Mouse (Mus musculus) heart, postnatal 10 days (tissue): ENCODE data around the gene Kalrn. TPM values are rescaled to one million over a fixed set of nuclear protein-coding genes. Genes with fewer than 3 reads are reported as not detected.
A peak's percentile ranks its signal among the peaks of the same experiment; 100 is the strongest.

ENCODE experiments used
- DNase-seq, 2 experiments: peaks; one replicate each; pipeline ENCODE4 v3.0.0; 2021
- intact Hi-C: fragments of 180-260 bp; cut with DNase I; formaldehyde crosslinking; loops from one replicate; pipeline ENCODE4 v1.15.1; 2025
- total RNA-seq, 2 experiments: library from RNA; stranded (reverse); gene quantifications; 2 replicates each; pipeline ENCODE4 v1.2.3; 2021

Gene Kalrn
- total RNA-seq, 2 experiments from 2014 or later = 30.7 to 35.7 TPM

GRCm38 (mm10) chr16:34512326-34512725, 61.0 kb downstream of the Kalrn start:
- intact Hi-C loops = no loop called here
- no peak for DNase-seq

- no peak for DNase-seq
- intact Hi-C loops = no loop called here
Observed at GRCm38 (mm10) chr16:34508125-34508524, 65.2 kb downstream of the Kalrn start.

GRCm38 (mm10) chr16:34506048-34506447, 67.3 kb downstream of the Kalrn start:
- intact Hi-C loops = no loop called here
- DNase-seq = no peak

- intact Hi-C loops = no loop called here
- DNase-seq = no peak
Observed at GRCm38 (mm10) chr16:34504250-34504649, 69.1 kb downstream of the Kalrn start.

- intact Hi-C loops = no loop called here
- DNase-seq = no peak
Observed at GRCm38 (mm10) chr16:34502110-34502509, 71.2 kb downstream of the Kalrn start.

- no peak for DNase-seq
- intact Hi-C loops = no loop called here
Observed at GRCm38 (mm10) chr16:34494741-34495140, 78.6 kb downstream of the Kalrn start.

GRCm38 (mm10) chr16:34493914-34494313, 79.4 kb downstream of the Kalrn start:
- intact Hi-C loops = no loop called here
- DNase-seq = peak; percentile 57 to 61

GRCm38 (mm10) chr16:34491225-34491624, 82.1 kb downstream of the Kalrn start:
- intact Hi-C loops = no loop called here
- no peak for DNase-seq

- intact Hi-C loops = no loop called here
- no peak for DNase-seq
Observed at GRCm38 (mm10) chr16:34490506-34490905, 82.8 kb downstream of the Kalrn start.

GRCm38 (mm10) chr16:34489805-34490325, 83.5 kb downstream of the Kalrn start:
- intact Hi-C loops = no loop called here
- no peak for DNase-seq

- no peak for DNase-seq
- intact Hi-C loops = no loop called here
Observed at GRCm38 (mm10) chr16:34487823-34488222, 85.5 kb downstream of the Kalrn start.

- no peak for DNase-seq
- intact Hi-C loops = no loop called here
Observed at GRCm38 (mm10) chr16:34487268-34487667, 86.1 kb downstream of the Kalrn start.

GRCm38 (mm10) chr16:34485483-34485882, 87.8 kb downstream of the Kalrn start:
- intact Hi-C loops = no loop called here
- DNase-seq = peak; percentile 34 to 48

GRCm38 (mm10) chr16:34484921-34485320, 88.4 kb downstream of the Kalrn start:
- no peak for DNase-seq
- intact Hi-C loops = no loop called here

GRCm38 (mm10) chr16:34484213-34484612, 89.1 kb downstream of the Kalrn start:
- intact Hi-C loops = no loop called here
- DNase-seq = no peak

GRCm38 (mm10) chr16:34483716-34484115, 89.6 kb downstream of the Kalrn start:
- DNase-seq = no peak
- intact Hi-C loops = no loop called here

GRCm38 (mm10) chr16:34474741-34475140, 98.6 kb downstream of the Kalrn start:
- intact Hi-C loops = no loop called here
- no peak for DNase-seq

- no peak for DNase-seq
- intact Hi-C loops = no loop called here
Observed at GRCm38 (mm10) chr16:34473891-34474290, 99.4 kb downstream of the Kalrn start.

- DNase-seq = no peak
- intact Hi-C loops = no loop called here
Observed at GRCm38 (mm10) chr16:34471441-34471840, 101.9 kb downstream of the Kalrn start.

- DNase-seq = no peak
- intact Hi-C loops = no loop called here
Observed at GRCm38 (mm10) chr16:34470343-34470742, 103.0 kb downstream of the Kalrn start.

- DNase-seq = peak; percentile 41 to 45
- intact Hi-C loops = loop anchor here (5.0 kb wide), 2 partner anchors 103 to 122 kb away; partner anchors contain the start of gene Kalrn
Observed at GRCm38 (mm10) chr16:34469277-34469868, 104.0 kb downstream of the Kalrn start.

GRCm38 (mm10) chr16:34466649-34467048, 106.7 kb downstream of the Kalrn start:
- intact Hi-C loops = loop anchor here (5.0 kb wide), 2 partner anchors 106 to 119 kb away; partner anchors contain the start of gene Kalrn
- peak; percentile 50 to 58 for DNase-seq

GRCm38 (mm10) chr16:34456314-34456713, 117.0 kb downstream of the Kalrn start:
- intact Hi-C loops = no loop called here
- DNase-seq = peak; percentile 71 to 79
